Mouse (Mus musculus): ENCODE data around the gene Wdr53. TPM values are rescaled to one million over a fixed set of nuclear protein-coding genes. Genes with fewer than 3 reads are reported as not detected.
"Not testable (repeated sequence)": the region's sequence is repeated elsewhere in the genome, so short reads cannot be mapped to it uniquely, and the experiment has no call there.

The Wdr53 gene
- 1 to 10 TPM; 6.8 to 6.9 TPM for total RNA-seq (2021)

DNA sequence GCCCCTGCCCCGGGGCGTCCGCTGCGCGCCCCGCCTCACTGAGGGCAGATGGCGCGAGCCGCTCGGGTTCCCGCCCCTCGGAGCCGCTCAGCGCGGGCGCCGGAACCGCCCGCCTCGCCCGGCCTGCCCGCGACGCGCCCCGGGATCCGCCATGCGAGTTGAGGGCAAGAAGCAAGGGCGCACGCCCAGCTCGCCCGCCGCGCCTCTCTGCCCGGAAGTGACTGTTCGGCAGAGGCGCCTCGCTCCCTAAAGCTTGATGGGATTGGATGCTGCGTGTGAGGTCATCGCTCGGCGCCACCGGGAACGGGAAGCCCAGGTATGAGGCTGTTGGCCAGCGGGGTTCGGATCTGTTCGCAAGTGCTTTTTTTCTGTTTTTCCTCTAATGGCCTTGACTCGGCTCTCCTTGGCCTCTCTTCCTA is at the start of gene Wdr53, which contains the start of gene Fbxo45:
Gene Wdr53 (plus strand): TSS at position 276 of the 419 bp plus-strand sequence.
Gene Fbxo45 (minus strand): TSS at position 207 of the 419 bp plus-strand sequence.
- peak; percentile 98 for DNase-seq
- intact Hi-C loops (cut with DNase I), result loop anchor here (5.0 kb wide), 1 partner anchor 300 kb away; the partner anchor contains the start of genes 0610012G03Rik and Ncbp2

DNA sequence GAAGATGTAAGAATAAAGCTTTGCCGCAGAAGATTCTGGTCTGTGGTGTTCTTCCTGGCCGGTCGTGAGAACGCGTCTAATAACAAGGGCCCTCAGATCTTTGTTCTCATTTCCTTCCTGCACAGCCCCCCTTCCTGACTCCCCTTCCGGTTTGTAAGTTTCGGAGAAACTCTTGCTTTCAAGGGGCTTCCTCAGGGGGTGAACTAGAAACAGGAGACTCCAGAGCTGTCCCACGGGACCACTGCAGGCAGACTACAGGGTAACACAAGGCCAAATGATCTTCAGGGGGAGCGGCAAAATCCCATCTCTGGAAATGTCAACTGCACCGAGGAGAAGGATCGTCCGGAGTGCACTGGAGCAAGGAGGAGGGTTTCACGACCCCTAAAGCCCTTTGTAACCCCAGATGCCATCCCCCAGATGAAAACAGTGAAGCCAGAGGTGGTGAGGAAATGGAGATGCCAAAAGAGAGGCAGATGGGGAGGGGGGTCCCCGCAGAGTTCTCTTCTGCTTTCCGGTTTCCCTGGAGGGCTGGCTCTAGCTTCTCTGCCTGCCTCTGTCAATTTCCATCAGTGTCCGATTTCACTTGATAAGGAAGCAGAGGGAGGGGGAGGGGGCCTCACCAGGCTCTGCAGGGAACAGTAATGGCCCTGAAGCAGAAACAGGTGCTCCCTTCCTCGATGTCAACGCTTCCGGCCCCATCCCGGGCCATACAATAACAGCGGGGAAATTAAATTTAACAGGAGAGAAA is 46.6 kb upstream of the Wdr53 start:
- intact Hi-C loops (cut with DNase I), result loop anchor here (5.0 kb wide), 1 partner anchor 83 kb away; no protein-coding TSS in a partner anchor
- peak; percentile 28 to 44 for DNase-seq

DNA sequence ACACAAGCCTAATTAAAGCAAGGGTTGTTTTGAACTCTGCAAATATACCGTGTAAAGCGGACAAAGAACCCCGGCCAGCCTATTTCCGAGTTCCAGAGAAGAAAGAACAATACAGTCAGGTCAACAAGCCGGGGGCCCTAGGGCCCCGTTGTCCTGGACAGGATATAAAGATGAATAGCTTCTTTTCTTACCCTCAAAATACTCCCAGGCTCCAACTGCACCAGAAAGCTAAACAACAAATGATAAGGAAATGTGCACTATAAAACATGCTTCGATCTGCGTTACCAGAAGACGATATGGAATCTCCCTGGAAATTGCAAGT is 46.1 kb upstream of the Wdr53 start:
- intact Hi-C loops (cut with DNase I), result loop anchor here (5.0 kb wide), 1 partner anchor 84 kb away; no protein-coding TSS in a partner anchor
- DNase-seq, result peak in 1 of 2 experiments; percentile 51

DNA sequence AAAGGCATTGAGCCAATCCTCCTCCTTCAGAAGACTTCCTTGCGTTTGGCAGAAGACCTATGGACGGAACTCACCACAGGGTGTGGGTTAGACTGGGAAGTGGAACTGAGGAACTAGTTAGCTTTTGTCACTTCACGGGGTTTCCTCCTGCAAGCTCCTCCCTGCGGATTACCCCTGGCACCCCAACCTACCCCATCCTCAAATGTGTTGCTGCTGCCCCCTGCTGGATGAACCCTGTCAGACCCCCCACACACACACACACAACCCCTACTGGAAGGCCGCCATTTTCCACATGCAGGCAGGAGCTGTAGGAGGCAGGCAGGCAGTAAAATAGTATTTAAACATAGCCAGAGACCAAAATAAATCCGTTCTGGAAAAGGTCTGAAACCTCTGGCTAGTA is 44.3 kb upstream of the Wdr53 start:
- DNase-seq, result peak; percentile 61 to 73
- intact Hi-C loops (cut with DNase I), result loop anchor here (5.0 kb wide), 1 partner anchor 85 kb away; no protein-coding TSS in a partner anchor

DNA sequence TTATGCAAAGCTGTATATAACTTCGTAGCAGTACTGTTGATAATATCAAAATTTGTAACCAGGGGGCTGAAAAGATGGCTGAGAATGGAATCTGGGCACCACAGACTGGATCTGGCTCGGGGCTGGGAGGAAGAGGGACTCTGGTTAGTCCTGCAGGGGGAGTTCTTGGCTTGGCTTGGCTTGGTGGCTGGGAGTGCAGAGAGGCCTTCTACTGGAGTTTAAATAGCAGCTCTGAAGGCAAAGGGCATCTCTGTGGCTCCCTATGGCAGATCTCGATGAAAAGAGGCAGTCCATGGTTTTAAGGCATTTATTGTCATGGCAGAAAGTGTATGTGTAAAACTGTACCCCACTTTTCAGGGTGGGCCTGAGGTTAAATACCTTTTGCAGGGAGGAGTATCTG is 42.1 kb upstream of the Wdr53 start:
- intact Hi-C loops (cut with DNase I), result loop anchor here (5.0 kb wide), 1 partner anchor 88 kb away; no protein-coding TSS in a partner anchor
- DNase-seq, result peak; percentile 54 to 61

DNA sequence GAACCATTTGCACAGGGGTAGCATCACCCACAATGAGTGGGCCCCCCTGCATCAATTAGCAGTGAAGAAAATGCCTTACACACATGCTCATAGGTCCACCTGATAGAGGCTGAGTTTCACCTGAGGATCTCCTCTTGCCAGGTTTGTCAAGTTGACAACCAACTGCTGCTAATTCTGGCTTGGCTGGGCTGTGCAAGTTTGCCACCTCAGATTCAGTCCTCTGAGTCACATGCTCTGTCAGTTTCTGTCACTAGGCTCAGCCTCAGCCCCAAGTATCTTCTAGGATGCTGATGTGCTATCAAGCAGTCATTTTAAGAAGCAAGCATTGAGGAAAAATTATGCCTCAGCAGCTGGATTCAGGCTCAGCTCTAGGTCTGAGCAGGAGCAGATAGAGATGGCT is 32.9 kb upstream of the Wdr53 start:
- DNase-seq, result no peak
- intact Hi-C loops (cut with DNase I), result no loop called here

DNA sequence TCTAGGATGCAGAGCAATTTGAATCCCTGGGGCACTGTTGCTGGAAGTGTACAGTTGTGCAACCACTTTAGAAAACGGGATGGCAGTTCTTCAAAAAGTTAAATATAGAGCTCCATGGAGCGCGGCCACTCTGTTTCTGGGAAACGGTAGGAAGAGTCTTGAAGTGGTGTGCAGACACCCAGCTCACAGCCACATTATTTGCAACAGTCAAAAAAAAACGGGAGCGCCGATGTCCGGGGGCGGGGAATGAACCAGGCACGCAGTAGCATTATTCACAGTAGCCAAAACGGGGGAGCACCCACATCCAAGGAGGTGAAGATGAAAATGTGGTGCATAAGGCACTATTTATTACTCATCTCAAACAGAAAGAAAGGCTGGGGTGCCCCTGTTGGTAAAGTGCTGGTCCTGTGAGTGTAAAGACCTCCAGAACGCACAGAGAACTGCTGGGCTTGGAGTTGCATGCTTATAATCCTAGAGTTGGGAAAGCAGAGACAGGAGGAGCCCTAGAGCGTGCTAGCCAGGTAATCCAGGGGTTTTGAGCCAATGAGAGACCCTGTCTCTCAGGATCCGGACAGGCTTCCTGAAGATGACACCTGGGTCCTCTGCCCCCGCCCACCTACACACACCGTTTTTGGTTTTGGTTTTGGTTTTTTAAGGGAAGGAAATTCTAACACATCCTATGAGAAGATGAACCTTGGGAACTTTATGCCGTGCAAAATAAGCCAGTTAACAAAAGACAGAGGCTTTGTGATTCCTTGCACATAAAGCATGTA is 32.0 kb upstream of the Wdr53 start:
- peak in 1 of 2 experiments; percentile 40 for DNase-seq
- intact Hi-C loops (cut with DNase I), result no loop called here

DNA sequence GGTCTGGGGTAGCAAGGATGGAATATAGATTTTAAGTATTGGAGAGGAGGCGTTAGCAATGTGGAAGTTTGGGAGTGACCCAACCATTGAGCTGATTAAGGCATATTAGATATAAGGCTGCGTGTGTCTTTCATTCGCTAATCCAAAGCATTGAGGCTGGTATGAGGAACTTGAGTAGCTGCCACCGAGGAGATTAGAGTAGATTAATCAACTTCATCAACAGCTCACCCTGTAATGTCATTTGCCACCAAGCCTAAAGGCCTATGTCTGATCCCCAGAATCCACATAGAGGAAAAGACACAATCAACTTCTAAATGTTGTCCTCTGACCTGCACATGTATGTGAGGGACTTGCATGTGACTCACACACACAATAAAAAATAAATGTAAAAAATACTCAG is 25.2 kb upstream of the Wdr53 start:
- intact Hi-C loops (cut with DNase I), result no loop called here
- no peak for DNase-seq

DNA sequence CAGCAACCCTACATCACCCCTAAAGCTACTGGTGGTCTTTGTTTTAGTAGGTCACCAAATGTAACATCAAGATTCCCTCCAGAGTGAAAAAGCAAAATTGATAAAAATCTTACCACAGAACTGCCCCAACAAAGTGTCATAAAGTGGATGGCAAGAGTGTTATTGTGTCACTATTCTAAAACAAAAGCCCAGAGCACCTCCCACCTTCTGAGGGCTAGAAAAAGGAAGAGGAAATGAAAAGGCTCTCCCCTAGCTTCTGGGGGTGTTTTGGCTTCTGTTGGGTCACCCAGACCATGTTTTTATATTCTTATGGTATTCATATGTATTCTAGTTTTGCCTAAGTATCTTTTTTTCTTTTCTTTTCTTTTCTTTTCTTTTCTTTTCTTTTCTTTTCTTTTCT is 24.6 kb upstream of the Wdr53 start:
- intact Hi-C loops (cut with DNase I), result no loop called here

DNA sequence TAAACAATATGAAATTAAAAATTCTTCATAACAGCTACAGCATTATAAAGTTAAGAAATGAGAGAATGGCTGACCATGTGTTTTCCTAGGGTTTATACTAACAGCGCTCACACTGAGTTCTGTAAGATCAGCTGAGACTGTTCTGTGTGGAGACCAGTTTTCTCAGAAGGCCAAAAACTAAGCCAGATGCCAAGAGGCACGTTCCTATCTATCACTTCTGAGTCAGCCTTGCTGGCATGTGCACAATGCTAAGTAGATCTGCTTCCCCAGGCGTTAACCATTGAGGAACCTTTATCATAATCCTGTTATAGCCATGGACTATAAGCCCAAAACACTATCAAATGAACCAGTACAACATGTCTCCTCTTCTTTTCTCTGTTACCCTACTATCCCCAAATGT is 15.0 kb upstream of the Wdr53 start:
- DNase-seq, result peak; percentile 45 to 53
- intact Hi-C loops (cut with DNase I), result not testable (repeated sequence)

More for the DNA sequence above, 24.6 kb upstream of the Wdr53 start:
- no peak for DNase-seq

DNA sequence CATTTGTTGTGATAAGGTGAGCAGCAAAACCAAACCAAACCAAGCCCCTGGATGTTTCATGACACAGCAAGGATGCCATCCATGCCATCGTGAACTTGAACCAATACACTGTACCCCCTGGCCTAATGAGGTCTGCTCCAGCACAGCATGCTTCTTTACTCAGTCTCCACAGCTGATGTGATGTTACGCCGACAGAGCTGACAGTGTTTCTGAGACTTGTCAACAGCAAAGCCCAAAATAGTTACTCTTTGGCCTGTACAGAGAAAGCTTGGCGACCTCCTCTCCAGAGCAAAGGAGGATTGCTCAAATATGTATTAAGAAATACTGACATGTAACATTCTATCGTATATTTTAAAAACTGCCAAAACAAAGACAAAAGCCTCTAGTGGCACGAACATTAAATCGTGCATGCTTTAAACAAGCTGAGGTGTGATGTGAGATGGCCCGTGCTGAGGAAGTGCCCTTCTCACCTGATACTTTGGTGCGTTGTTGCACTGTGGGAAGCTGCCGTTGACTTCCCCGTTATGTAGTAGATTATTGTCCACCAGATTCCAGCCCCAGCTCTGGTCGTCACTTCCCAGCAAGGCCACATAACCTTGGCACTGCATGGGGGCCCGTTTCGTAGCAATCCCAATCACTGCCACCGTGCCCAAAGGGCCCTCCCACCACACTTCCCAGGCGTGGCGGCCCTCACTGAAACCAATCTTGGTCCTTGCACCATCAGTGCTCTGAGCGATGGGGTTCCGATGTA is 8.9 kb upstream of the Wdr53 start:
- DNase-seq, result peak; percentile 37 to 51
- intact Hi-C loops (cut with DNase I), result no loop called here

DNA sequence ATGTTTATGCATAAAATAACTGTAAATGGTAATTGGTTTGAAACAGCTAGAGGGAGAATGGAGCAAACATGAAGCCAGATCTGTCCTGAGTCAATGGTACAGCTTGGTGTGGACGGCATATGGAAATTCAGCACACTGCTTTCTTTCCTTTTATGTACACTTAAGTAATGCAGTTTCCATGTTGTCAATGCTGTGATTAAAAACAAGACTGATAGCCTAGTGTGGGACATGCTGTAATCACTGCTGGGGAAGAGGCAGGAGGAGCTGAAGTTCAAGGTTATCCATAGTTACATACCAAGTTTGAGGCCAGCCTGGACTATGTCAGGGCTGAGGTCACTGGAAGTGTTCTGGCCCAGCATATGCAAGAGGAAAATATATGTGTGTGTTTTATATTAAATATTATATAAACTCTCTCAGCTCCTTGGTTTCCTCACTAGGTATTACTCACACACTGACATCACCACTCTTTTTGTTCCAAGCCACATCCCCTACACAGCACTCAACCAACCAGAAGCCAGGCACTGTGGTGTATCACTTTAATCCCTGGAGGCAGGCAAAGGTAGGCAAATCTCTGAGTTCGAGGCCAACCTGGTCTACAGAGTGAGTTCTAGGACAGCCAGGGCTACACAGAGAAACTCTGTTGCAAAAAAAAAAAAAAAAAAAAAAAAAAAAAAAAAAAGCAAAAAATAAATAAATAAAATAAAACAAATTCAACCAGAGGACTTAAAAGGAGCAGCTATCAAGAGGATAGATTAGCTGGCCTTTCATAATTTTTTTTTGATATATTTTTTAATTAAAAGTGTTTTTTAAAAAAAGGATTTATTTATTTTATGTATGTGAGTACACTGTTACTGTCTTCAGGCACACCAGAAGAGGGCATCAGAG is 7.4 kb upstream of the Wdr53 start:
- intact Hi-C loops (cut with DNase I), result no loop called here
- no peak for DNase-seq

DNA sequence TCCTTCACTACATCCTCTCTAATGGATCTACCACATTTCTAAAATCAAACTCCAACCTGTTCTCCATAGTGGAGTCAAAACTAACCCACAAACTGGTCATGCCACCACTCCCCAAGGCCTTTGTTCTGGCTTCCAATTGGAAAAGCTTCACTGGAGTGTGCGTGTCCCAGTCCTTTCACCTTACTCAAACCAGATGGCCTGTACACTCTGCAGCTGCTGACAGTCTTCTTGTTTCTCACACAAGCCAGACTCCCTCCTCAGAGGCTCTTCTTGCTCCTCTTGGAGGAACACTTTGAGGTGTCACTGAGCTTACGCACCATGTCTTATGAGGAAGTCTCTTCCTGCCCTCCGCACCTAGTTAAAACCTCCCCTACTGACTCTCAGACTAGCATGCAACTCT is 3.1 kb upstream of the Wdr53 start:
- intact Hi-C loops (cut with DNase I), result no loop called here
- DNase-seq, result no peak

DNA sequence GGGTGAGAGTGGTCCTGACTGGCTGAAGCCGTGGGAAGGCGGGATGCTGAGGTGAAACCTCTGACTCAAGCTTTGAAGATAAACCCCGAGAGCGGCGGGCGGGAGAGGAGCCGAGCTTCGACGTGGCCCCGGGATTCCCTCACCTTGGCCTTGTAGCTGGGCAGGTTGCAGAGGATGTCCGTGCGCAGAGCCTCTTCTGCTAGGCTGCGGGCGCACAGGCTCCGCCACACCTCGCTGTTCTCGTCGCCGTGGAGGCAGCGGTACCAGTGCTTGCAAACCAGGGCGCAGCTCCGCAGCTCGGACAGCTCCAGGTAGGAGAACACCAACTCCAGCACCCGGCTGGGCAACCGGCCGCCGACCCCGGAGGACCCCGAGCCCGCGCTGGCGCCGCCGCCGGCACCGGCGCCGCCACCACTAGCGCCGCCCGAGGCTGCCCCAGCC is 656 bp upstream of the Wdr53 start:
- DNase-seq, result peak; percentile 55 to 60
- intact Hi-C loops (cut with DNase I), result loop anchor here (5.0 kb wide), 1 partner anchor 299 kb away; the partner anchor contains the start of genes 0610012G03Rik and Ncbp2

DNA sequence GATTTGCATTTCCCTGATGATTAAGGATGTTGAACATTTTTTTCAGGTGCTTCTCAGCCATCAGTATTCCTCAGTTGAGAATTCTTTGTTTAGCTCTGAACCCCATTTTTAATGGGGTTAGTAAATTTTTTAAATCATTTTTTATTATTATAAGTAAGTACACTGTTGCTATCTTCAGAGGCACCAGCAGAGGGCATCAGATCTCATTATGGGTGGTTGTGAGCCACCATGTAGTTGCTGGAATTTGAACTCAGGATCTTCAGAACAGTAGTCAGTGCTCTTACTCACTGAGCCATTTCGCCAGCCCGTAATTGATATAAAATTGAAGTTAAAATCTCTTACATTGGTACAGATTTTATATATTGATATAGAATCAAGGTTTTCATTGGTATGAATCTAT is 17.2 kb downstream of the Wdr53 start:
- peak in 1 of 2 experiments; percentile 21 for DNase-seq
- intact Hi-C loops (cut with DNase I), result not testable (repeated sequence)

DNA sequence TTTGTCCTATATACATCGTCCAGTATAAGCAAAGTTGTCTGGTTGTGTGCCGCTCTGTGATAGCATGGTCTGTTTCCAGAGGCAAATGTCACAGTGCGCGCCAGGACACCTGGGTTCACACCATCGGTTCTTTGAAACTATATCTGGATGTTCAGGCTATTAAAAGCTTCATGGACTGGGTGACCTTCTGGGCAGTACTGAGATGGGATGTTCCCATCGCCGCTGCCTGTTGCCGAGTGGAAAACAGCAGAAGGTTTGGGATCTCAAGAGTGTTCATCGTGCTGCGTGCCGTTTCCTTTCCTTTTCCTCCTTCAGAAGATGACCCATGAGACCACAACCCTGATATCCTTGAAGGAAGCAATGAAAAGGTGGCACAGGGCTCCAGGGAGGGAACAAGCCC is 24.3 kb downstream of the Wdr53 start, which contains the start of gene Smco1:
Gene Smco1 (plus strand): TSS at position 178 of the 400 bp plus-strand sequence.
- DNase-seq, result peak; percentile 63 to 74
- intact Hi-C loops (cut with DNase I), result no loop called here

DNA sequence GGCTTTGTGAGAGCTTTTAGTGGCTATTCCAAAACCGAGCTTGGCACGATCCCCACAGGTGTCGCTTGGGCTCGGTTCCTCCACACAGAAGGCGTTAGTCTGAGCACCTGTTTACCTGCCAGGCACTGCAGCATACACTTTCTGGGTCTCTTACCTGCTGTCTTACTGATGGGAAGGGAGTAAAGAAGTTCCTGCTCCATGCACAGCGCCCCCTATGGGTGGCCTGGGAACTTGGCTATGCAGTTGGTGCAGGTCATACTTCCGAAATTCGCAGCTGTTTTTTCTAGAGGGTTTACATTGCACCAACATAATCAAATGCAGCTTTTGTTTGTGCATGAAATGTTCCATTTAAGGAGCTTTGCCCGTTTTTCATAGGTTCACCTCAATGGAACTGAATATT is 26.3 kb downstream of the Wdr53 start:
- intact Hi-C loops (cut with DNase I), result no loop called here
- peak in 1 of 2 experiments; percentile 13 for DNase-seq

DNA sequence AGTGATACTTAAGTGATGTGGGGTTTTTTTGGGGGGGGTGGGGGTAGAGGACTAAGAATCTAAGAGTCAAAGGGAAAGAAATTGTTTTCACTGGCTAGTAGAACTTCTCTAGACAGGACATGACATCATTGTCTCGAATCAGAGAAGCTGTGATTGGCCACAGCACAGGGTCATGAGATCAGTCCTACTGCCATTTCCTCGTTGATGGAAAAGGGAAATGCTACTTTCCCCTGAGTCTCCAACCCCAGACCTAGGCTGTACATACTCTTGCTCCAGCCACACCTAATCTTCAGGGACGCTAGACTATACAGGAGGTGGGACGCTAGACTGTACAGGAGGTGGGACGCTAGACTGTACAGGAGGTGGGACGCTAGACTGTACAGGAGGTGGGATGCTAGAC is 28.0 kb downstream of the Wdr53 start:
- intact Hi-C loops (cut with DNase I), result loop anchor here (5.0 kb wide), 1 partner anchor 187 kb away; no protein-coding TSS in a partner anchor
- no peak for DNase-seq

DNA sequence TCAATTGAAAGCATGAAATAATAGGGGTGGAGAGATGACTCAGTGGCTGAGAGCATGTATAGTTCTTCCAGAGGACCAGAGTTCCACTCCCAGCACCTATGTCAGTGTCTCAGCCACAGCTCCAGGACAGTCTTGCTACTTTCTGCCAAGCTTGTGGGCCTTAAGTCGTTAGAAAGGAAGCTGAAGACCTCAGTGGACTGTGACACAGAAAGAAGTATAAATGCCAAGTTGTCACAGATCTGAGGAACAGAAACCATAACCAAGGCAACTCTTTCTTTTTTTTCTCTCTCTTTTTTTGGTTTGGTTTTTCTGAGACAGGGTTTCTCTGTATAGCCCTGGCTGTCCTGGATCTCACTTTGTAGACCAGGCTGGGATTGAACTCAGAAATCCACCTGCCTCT is 28.8 kb downstream of the Wdr53 start:
- intact Hi-C loops (cut with DNase I), result loop anchor here (2.0 to 5.0 kb wide), 2 partner anchors 27 to 186 kb away; no protein-coding TSS in a partner anchor
- no peak for DNase-seq

Measured in heart, postnatal 10 days (tissue).